Mouse (Mus musculus): ENCODE results near the gene Trpm3.

- TF ChIP-seq EP300 (IDR thresholded peaks at IDR 0.05; ENCODE audit: low read depth) (no peak), CTCF (IDR thresholded peaks at IDR 0.05; ENCODE audit: low read depth) (peak; percentile 96)
These were observed 198.6 kb downstream of the Trpm3 start for GRCm38 (mm10) chr19:22337468-22337867.
